Mouse (Mus musculus) layer of hippocampus, postnatal 14 days (tissue): ENCODE measurements around the gene Bod1. TPM values are rescaled to one million over a fixed set of nuclear protein-coding genes. Genes with fewer than 3 reads are reported as not detected.

ENCODE experiments used
- DNase-seq, 2 experiments: peaks; one replicate each; pipeline ENCODE4 v3.0.0; 2021 to 2022; ENCODE audit warnings: low spot score in 2 of 2, mixed read lengths in 1 of 2
- total RNA-seq, 2 experiments: library from RNA; stranded (reverse); gene quantifications; 2 replicates each; pipeline ENCODE4 v1.2.3; 2021

The Bod1 gene
- total RNA-seq, 2 experiments from 2014 or later, result 87.3 to 87.9 TPM

- DNase-seq, result no peak
Observed at GRCm38 (mm10) chr11:31670468-31670921, 1.2 kb downstream of the Bod1 start.

GRCm38 (mm10) chr11:31669172-31669869 is 2.4 kb downstream of the Bod1 start:
- no peak for DNase-seq

DNA sequence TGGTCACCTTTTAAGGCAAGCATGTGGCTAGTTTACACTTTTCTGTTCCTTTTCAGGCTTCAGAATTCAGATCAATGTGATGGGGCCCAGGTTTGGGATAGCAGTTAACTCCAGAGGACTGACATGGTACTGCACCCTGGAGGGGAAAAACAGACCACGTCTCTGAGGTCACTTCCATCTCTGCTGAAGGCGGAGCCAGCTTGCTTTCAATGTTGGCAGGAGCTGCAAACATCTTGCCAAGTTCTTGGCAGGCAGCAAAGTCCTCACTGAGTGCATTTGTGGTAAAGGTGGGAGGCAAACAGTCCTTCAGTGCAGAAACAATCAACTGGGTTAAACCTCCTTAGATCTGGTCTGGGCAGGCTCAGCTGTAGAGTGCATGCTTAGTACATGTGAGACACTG is 7.5 kb downstream of the Bod1 start:
- no peak for DNase-seq

DNA sequence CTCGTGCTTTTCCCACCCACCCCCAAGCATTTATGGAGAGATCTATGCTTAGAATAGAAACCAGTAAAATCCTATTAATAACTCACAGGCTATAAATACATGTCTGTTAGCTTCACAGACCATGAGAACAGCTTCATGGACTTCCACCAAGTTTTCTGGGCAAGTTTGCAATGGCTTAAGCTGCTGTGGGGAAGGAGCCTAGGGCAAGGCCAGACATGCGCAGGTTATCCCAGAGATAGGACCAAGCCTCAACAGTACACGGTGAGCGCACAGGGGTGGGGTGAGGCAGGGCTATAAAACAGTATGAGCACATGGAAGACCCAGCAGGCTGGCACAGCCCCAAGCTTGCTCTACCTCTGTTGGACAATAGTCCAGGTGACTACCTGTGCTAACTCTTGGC is 8.2 kb downstream of the Bod1 start:
- no peak for DNase-seq

DNA sequence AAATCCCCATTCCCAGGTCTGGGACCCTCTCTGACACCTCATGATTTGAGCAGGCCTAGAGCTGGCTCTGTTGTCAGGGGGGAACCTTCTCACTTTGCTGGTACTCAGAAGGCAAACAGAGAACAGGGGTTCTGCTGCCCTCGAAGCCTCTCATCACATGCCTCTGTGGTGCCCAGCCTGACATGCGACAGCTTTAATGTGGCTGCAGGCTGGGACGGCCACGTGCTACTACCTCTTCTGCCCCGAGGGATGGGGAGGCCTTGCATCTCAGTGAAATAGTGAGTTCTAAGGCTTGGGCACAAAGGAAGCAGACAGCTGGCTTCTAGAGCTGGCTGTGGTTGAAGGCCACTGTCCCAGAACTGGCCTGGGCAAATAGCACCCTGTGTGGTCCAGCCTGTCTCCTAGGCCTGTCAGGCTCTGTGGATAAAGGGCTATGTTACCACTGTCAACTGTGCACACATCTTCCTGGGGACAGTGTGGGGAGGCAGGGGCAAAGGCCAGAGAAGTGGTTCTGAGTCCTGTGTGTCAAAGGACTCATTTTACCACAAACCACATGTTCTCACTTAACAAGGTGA is 8.7 kb downstream of the Bod1 start:
- no peak for DNase-seq

DNA sequence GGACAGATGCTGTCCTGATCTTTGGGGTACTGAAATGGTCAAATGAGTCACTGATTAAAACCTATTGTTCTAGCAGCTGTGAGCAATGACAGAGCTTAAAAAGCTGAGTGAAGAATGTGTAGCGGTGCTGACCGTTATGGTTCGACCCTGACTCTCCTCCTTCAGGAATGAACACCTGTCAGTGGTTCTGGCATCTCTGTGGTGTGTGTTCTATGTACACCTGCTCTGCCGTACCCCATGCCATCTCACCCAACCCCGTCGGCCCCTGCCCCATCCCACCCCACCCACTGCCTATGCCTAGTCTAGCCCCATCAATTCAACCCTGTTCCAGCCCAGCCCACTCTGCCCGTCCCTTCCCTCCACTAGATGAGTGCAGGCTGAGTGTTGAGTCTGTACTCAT is 9.5 kb downstream of the Bod1 start:
- DNase-seq, result no peak

GRCm38 (mm10) chr11:31657806-31658175 is 13.9 kb downstream of the Bod1 start:
- DNase-seq, result no peak

GRCm38 (mm10) chr11:31657168-31657805 is 14.4 kb downstream of the Bod1 start:
- no peak for DNase-seq

DNA sequence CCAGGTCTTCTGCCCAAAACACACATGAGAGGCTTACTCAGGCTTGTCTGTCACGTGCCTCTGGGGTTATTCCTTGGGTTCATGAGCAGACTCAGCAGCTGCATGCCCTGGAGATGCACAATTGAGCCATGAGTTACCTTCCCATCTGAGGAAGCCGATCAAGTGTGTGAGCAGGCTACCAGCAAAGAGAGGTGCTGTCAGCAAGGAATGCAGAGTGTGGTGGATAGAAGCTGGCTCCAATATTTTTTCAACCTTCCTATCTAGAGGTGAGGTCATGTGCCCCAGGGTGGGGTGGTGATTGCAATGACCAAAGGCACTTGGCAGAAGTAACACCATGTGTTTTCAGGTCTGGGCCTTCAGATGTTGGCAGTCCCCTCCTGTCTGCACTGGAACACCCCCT is 22.2 kb downstream of the Bod1 start:
- no peak for DNase-seq

GRCm38 (mm10) chr11:31647268-31647667 is 24.4 kb downstream of the Bod1 start:
- DNase-seq, result no peak

- no peak for DNase-seq
Observed at GRCm38 (mm10) chr11:31646571-31646970, 25.1 kb downstream of the Bod1 start.

DNA sequence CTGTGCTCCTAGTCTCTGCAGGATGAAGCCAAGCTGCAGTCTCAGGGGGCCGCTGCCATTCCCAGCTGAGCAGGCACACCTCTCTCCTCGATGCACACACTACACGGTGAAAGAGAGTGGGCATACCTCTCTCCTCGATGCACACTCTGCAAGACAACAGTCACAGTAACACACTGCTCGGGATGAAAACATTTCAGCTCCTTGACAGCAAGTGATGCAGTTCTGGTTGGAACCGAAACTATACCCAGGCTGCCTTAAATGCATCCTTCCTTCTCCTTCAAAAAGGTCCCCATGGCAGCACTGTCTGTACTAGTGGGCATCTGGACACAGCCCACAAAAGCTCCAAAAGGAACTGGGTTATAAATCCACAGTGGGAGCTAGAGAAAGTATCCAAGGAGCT is 28.6 kb downstream of the Bod1 start:
- no peak for DNase-seq

- DNase-seq, result no peak
Observed at GRCm38 (mm10) chr11:31641066-31641810, 30.4 kb downstream of the Bod1 start.

DNA sequence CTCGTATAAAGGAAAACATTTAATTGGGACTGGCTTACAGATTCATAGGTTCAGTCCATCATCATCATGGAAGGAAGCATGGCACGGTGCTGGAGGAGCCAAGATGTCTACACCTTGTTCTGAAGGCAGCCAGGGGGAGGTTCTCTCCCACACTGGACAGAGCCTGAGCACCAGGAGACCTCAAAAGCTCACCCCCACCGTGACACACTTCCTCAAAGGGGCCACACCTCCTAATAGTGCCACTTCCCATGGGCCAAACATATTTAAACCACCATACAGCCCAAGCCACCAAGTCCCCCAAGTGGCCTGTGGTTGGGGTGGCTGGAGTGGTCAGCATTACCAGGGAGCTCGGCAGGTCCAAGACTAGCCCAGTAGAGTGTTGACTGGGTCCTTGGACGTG is 31.5 kb downstream of the Bod1 start:
- DNase-seq, result no peak

DNA sequence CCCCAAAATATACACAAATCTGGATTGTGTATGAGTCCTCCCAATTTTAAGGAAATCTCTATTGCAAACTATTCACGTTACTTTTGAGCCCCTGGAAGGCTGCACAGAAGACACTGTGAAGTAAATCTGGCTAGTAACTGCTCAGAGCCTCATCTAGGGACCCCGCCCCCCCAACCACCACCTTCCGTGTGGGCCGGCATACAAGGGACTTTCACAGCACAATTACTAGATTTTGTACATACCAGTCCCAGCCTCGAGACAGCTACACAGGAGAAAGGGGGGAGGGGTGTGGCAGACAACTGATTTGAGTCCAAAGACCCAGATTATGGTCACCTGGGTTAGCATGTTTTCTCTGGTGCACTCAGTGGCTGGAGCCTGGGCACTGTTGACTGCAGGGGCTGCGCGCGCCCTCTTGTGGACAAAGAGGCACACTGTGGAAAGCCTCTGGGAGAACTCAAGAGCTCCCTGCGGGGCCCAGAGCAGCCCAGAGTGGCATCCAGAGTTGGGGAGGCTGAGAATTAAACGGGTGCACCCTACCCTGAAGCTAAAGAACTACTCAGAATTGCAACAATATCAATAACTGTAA is 33.8 kb downstream of the Bod1 start:
- peak; percentile 56 to 65 for DNase-seq

GRCm38 (mm10) chr11:31628700-31629099 is 43.0 kb downstream of the Bod1 start:
- DNase-seq, result no peak

DNA sequence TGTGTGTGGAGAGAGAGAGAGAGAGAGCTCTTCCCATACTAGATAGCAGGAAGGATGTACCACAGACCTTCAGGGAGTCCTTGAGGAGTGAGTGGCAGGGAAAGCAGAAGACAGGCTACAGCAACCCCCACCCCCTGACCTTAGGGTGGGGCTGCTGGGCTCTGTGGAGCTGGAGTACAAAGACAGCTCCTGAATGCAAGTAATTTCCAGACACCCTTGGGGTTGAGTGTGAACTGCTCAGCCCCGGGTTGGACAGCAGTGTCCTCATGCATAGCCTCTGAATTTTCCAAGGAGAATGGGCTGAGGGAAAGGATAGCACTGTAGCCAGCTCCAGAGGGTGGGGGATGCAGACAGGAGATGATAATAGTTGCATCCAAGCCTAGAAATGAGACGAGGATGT is 50.9 kb downstream of the Bod1 start:
- no peak for DNase-seq

- DNase-seq, result no peak
Observed at GRCm38 (mm10) chr11:31617797-31618196, 53.9 kb downstream of the Bod1 start.

DNA sequence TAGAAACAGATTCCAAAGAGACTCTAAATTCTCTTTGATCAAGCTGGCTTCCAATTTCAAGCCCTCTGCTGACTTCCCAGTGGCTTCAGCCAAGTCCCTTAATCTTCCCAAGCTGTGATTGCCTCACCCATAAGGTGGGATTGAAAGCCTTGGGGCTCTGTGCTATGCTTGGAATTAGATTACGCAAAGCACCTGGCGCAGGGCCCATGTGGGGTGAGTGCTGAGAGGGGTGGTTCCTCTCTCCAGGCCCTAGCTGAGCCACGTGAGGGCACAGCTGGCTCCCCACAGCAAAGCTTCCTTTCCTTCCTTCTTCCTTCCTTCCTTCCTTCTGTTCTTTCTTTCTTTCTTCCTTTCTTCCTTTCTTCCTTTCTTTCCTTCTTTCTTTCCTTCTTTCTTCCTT is 54.4 kb downstream of the Bod1 start:
- DNase-seq, result no peak

DNA sequence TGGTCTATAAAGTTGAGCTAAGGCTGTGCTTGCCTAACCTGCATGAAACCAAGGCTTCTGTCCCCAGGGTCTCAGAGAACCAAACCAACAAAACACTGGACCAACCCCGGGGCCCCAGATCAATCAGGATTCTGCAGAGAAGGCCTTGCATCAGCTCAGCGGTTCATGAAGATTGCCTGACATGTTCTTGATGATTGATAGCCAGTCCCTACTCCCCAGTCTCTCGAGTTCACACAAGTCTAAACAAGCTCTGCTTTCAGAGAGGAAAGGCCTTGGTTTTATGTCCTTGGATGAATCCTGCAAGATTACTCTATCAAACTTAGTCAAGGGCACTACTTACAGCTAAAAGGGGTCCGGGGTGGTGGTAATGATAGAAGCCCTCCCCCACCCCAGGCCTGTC is 55.0 kb downstream of the Bod1 start:
- DNase-seq, result no peak
